ENCODE assay signal across 8 mouse cellular contexts in genomic region chr1:143738811-143739210, GRCm38 (mm10). TPM values are rescaled to one million over a fixed set of nuclear protein-coding genes. Genes with fewer than 3 reads are reported as not detected.
DNase-seq lines count a peak whose midpoint lies in the region; ATAC-seq lines count a peak whose summit lies in the region.

No protein-coding gene starts in this region.

- intact Hi-C loops in gastrocnemius, postnatal 14 days (cut with DNase I; ENCODE audit: low total_unique reads) = loop anchor here (5.0 kb wide), 1 partner anchor 37 kb away; the partner anchor contains the start of gene Cdc73

- H3K27me3 ChIP-seq in neural tube, embryonic 11.5 days (ENCODE audit: control insufficient read depth, insufficient read depth, low read length) = no peaks in the 10 kb centered on the region
- no peaks in the 10 kb centered on the region for H3K27me3 ChIP-seq in embryonic facial prominence, embryonic 14.5 days (replicated peaks; ENCODE audit: control insufficient read depth, insufficient read depth, low read length)
- no peaks in the 10 kb centered on the region for H3K27me3 ChIP-seq in intestine, embryonic 15.5 days (replicated peaks)
- no peaks in the 10 kb centered on the region for H3K27me3 ChIP-seq in midbrain, embryonic 14.5 days (ENCODE audit: control insufficient read depth, insufficient read depth, low read length)

- no peak for DNase-seq in neural tube, embryonic 11.5 days (ENCODE audit: low spot score)
- no peak for DNase-seq in neural tube, embryonic 10.5 days (ENCODE audit: extremely low spot score, low spot score)
- no peak for DNase-seq in embryonic facial prominence, embryonic 14.5 days (ENCODE audit: low spot score)
- peak; percentile 51 for DNase-seq in midbrain, embryonic 14.5 days
- DNase-seq in cerebellum, adult 9-11 months = no peak
- DNase-seq in gastrocnemius, postnatal 14 days = no peak
- no peak for DNase-seq in right cerebral cortex, postnatal 10 days (ENCODE audit: low spot score in 2 of 2)

- H3K27ac ChIP-seq in neural tube, embryonic 11.5 days (ENCODE audit: low read depth, low read length) = 0 out of 2 replicates have a peak overlapping the region, but pooled peaks have one; percentile 75
- H3K27ac ChIP-seq in embryonic facial prominence, embryonic 14.5 days (replicated peaks; ENCODE audit: low read depth, low read length) = no peak overlapping the region
- H3K27ac ChIP-seq in intestine, embryonic 15.5 days = no peak overlapping the region
- peak overlapping the region; percentile 90 for H3K27ac ChIP-seq in midbrain, embryonic 14.5 days (replicated peaks; ENCODE audit: low read depth, low read length)

- no peaks in the 10 kb centered on the region for H3K9me3 ChIP-seq in neural tube, embryonic 11.5 days (ENCODE audit: control insufficient read depth, low read length)
- H3K9me3 ChIP-seq in embryonic facial prominence, embryonic 14.5 days (ENCODE audit: control insufficient read depth, low read length) = no peaks in the 10 kb centered on the region
- H3K9me3 ChIP-seq in intestine, embryonic 15.5 days = no peaks in the 10 kb centered on the region
- no peaks in the 10 kb centered on the region for H3K9me3 ChIP-seq in midbrain, embryonic 14.5 days (ENCODE audit: control insufficient read depth, low read length)

- 0 out of 2 replicates have a peak, but pooled peaks have one; percentile 16 for ATAC-seq in neural tube, embryonic 11.5 days (ENCODE audit: insufficient read depth, low FRiP score, low TSS enrichment)
- ATAC-seq in embryonic facial prominence, embryonic 14.5 days (ENCODE audit: low read depth) = peak; percentile 20; the same call in 1 of the 2 replicates
- peak; percentile 57 for ATAC-seq in intestine, embryonic 15.5 days
- no peak for ATAC-seq in midbrain, embryonic 14.5 days (ENCODE audit: low FRiP score, low TSS enrichment)

- 31% methylated on average over 11 of the region's 11 CpGs for WGBS in neural tube, embryonic 11.5 days
- 22% methylated on average over 10 of the region's 11 CpGs for WGBS in embryonic facial prominence, embryonic 14.5 days
- WGBS in intestine, embryonic 15.5 days = 19% methylated on average over 11 of the region's 11 CpGs
- WGBS in midbrain, embryonic 14.5 days = 32% methylated on average over 11 of the region's 11 CpGs

- peak overlapping the region; percentile 83 for H3K9ac ChIP-seq in neural tube, embryonic 11.5 days (ENCODE audit: low read length)
- H3K9ac ChIP-seq in embryonic facial prominence, embryonic 14.5 days (ENCODE audit: low read depth, low read length) = peak overlapping the region; percentile 90
- peak overlapping the region; percentile 90 for H3K9ac ChIP-seq in intestine, embryonic 15.5 days
- H3K9ac ChIP-seq in midbrain, embryonic 14.5 days (replicated peaks; ENCODE audit: low read length) = peak overlapping the region; percentile 86

- peak overlapping the region; percentile 62 for H3K4me2 ChIP-seq in neural tube, embryonic 11.5 days (ENCODE audit: low read depth)
- peak overlapping the region; percentile 69 for H3K4me2 ChIP-seq in embryonic facial prominence, embryonic 14.5 days (ENCODE audit: low read depth, low read length)
- H3K4me2 ChIP-seq in intestine, embryonic 15.5 days (replicated peaks) = peak overlapping the region; percentile 82
- peak overlapping the region; percentile 65 for H3K4me2 ChIP-seq in midbrain, embryonic 14.5 days (ENCODE audit: low read length)

- peak overlapping the region; percentile 69 for H3K4me3 ChIP-seq in neural tube, embryonic 11.5 days (ENCODE audit: low read depth, low read length)
- peak overlapping the region; percentile 76 for H3K4me3 ChIP-seq in embryonic facial prominence, embryonic 14.5 days (ENCODE audit: low read depth, low read length)
- H3K4me3 ChIP-seq in intestine, embryonic 15.5 days (replicated peaks) = peak overlapping the region; percentile 88
- H3K4me3 ChIP-seq in midbrain, embryonic 14.5 days (replicated peaks; ENCODE audit: low read depth, low read length) = peak overlapping the region; percentile 71

- H3K4me1 ChIP-seq in neural tube, embryonic 11.5 days (ENCODE audit: control insufficient read depth, insufficient read depth, low read length) = no peaks in the 10 kb centered on the region
- peaks cover 5% of the 10 kb centered on the region; the same call in 1 of the 2 replicates for H3K4me1 ChIP-seq in embryonic facial prominence, embryonic 14.5 days (ENCODE audit: control insufficient read depth, insufficient read depth, low read length)
- 0 out of 2 replicates have a peak, but pooled peaks cover 2% of the 10 kb centered on the region for H3K4me1 ChIP-seq in intestine, embryonic 15.5 days (replicated peaks)
- no peaks in the 10 kb centered on the region for H3K4me1 ChIP-seq in midbrain, embryonic 14.5 days (ENCODE audit: control insufficient read depth, insufficient read depth, low read length)

- H3K36me3 ChIP-seq in neural tube, embryonic 11.5 days (ENCODE audit: control insufficient read depth, insufficient read depth, low read length) = no peaks in the 10 kb centered on the region
- peaks cover 14% of the 10 kb centered on the region for H3K36me3 ChIP-seq in embryonic facial prominence, embryonic 14.5 days (ENCODE audit: control insufficient read depth, insufficient read depth, low read length)
- 0 out of 2 replicates have a peak, but pooled peaks cover 5% of the 10 kb centered on the region for H3K36me3 ChIP-seq in intestine, embryonic 15.5 days
- H3K36me3 ChIP-seq in midbrain, embryonic 14.5 days (ENCODE audit: control insufficient read depth, insufficient read depth, low read length) = peaks cover 17% of the 10 kb centered on the region

RNA-seq across cellular contexts. Expression of gene Glrx2, which starts 22.7 kb away (rescaled TPM):
- polyA plus RNA-seq in neural tube, embryonic 11.5 days (2014; fragmentation: Nextera tagmentation; extraction: Ambion mirVana) = 68.0 and 73.6 TPM in 2 replicates
- polyA plus RNA-seq in embryonic facial prominence, embryonic 14.5 days (2014; fragmentation: Nextera tagmentation; extraction: Ambion mirVana) = 71.6 and 71.7 TPM in 2 replicates
- polyA plus RNA-seq in intestine, embryonic 15.5 days (2015; fragmentation: Nextera tagmentation; extraction: Ambion mirVana) = 91.2 and 94.7 TPM in 2 replicates
- 99.9 and 117 TPM in 2 replicates for polyA plus RNA-seq in midbrain, embryonic 14.5 days (2014; fragmentation: Nextera tagmentation; extraction: Ambion mirVana)
- total RNA-seq in gastrocnemius, postnatal 14 days (2021) = 10 to 100 TPM; 70.1 to 76.4 TPM

RNA-seq across cellular contexts. Expression of gene Cdc73, which starts 36.1 kb away (rescaled TPM):
- 23.2 and 23.3 TPM in 2 replicates for polyA plus RNA-seq in neural tube, embryonic 11.5 days (2014; fragmentation: Nextera tagmentation; extraction: Ambion mirVana)
- polyA plus RNA-seq in embryonic facial prominence, embryonic 14.5 days (2014; fragmentation: Nextera tagmentation; extraction: Ambion mirVana) = 23.7 and 25.7 TPM in 2 replicates
- polyA plus RNA-seq in intestine, embryonic 15.5 days (2015; fragmentation: Nextera tagmentation; extraction: Ambion mirVana) = 26.7 and 28.0 TPM in 2 replicates
- 17.1 and 20.6 TPM in 2 replicates for polyA plus RNA-seq in midbrain, embryonic 14.5 days (2014; fragmentation: Nextera tagmentation; extraction: Ambion mirVana)
- total RNA-seq in gastrocnemius, postnatal 14 days (2021) = 10 to 100 TPM; 46.0 to 49.2 TPM

RNA-seq across cellular contexts. Expression of gene Trove2, which starts 38.1 kb away (rescaled TPM):
- 33.3 and 37.6 TPM in 2 replicates for polyA plus RNA-seq in neural tube, embryonic 11.5 days (2014; fragmentation: Nextera tagmentation; extraction: Ambion mirVana)
- 17.4 and 19.4 TPM in 2 replicates for polyA plus RNA-seq in embryonic facial prominence, embryonic 14.5 days (2014; fragmentation: Nextera tagmentation; extraction: Ambion mirVana)
- polyA plus RNA-seq in intestine, embryonic 15.5 days (2015; fragmentation: Nextera tagmentation; extraction: Ambion mirVana) = 10.1 and 12.4 TPM in 2 replicates
- polyA plus RNA-seq in midbrain, embryonic 14.5 days (2014; fragmentation: Nextera tagmentation; extraction: Ambion mirVana) = 28.8 and 45.9 TPM in 2 replicates
- total RNA-seq in gastrocnemius, postnatal 14 days (2021) = 1 to 10 TPM; 3.7 to 3.8 TPM

RNA-seq across cellular contexts. Expression of gene Uchl5, which starts 38.3 kb away (rescaled TPM):
- polyA plus RNA-seq in neural tube, embryonic 11.5 days (2014; fragmentation: Nextera tagmentation; extraction: Ambion mirVana) = 74.4 and 77.7 TPM in 2 replicates
- polyA plus RNA-seq in embryonic facial prominence, embryonic 14.5 days (2014; fragmentation: Nextera tagmentation; extraction: Ambion mirVana) = 56.1 and 68.9 TPM in 2 replicates
- polyA plus RNA-seq in intestine, embryonic 15.5 days (2015; fragmentation: Nextera tagmentation; extraction: Ambion mirVana) = 102 and 107 TPM in 2 replicates
- 51.3 and 52.4 TPM in 2 replicates for polyA plus RNA-seq in midbrain, embryonic 14.5 days (2014; fragmentation: Nextera tagmentation; extraction: Ambion mirVana)
- total RNA-seq in gastrocnemius, postnatal 14 days (2021) = 10 to 100 TPM; 21.3 to 25.9 TPM

Comparison
In these comparisons a context has a peak if more than half of its experiments do, and no peak if none do; other contexts are left out.
1. H3K27ac ChIP-seq: peak in neural tube, embryonic 11.5 days (single experiment) and midbrain, embryonic 14.5 days (single experiment); none in embryonic facial prominence, embryonic 14.5 days (single experiment) and intestine, embryonic 15.5 days (single experiment).
2. Peak in every context shown above with its lines, with median percentiles within 50 percentile points of each other: H3K4me2 ChIP-seq, H3K4me3 ChIP-seq and H3K9ac ChIP-seq.